Mouse (Mus musculus) thymus, adult 2 months (tissue): ENCODE results near the gene E2f8.

Experiments used
- CTCF ChIP-seq: fragments of 200-500 bp; IDR thresholded peaks from 2 replicates; pipeline ENCODE4 v1.5.1; 2012; ENCODE audit warnings: mild to moderate bottlenecking, control low read depth, low read length, moderate library complexity, borderline replicate concordance; ENCODE audit not compliant: control insufficient read depth, poor library complexity, insufficient read depth; ENCODE audit errors: extremely low read depth
- POLR2A ChIP-seq: fragments of 200-500 bp; IDR thresholded peaks from 2 replicates; pipeline ENCODE4 v1.6.1; 2012; ENCODE audit warnings: mild to moderate bottlenecking, low read length, control low read depth, moderate library complexity; ENCODE audit not compliant: control insufficient read depth, poor library complexity, insufficient read depth; ENCODE audit errors: extremely low read depth

- no peak for TF ChIP-seq CTCF
- no peak for TF ChIP-seq POLR2A
These were observed 19.6 kb downstream of the E2f8 start for GRCm38 (mm10) chr7:48861796-48862195.
